Mouse (Mus musculus) kidney, adult 2 months (tissue): Measurements from ENCODE around the gene Sh2b3. TPM values are rescaled to one million over a fixed set of nuclear protein-coding genes. Genes with fewer than 3 reads are reported as not detected.
A peak's percentile ranks its signal among the peaks of the same experiment; 100 is the strongest.

Experiments used
- DNase-seq: peaks from one replicate; pipeline ENCODE4 v3.0.0; 2021
- H3K27ac ChIP-seq: fragments of 200-500 bp; 2 replicates; pipeline ENCODE4 v1.5.1; 2012; ENCODE audit warnings: low read depth, low read length, control low read depth, inconsistent platforms; ENCODE audit not compliant: insufficient read depth
- H3K27me3 ChIP-seq: fragments of 200-500 bp; replicated peaks from 2 replicates; pipeline ENCODE4 v1.6.1; 2012; ENCODE audit warnings: mild to moderate bottlenecking, moderate library complexity, low read length, inconsistent platforms; ENCODE audit not compliant: control insufficient read depth, insufficient read depth
- H3K36me3 ChIP-seq: fragments of 200-500 bp; 2 replicates; pipeline ENCODE4 v1.6.1; 2012; ENCODE audit warnings: mild to moderate bottlenecking, moderate library complexity, low read length, inconsistent platforms; ENCODE audit not compliant: control insufficient read depth, insufficient read depth
- H3K4me1 ChIP-seq: fragments of 200-500 bp; 2 replicates; pipeline ENCODE4 v1.6.1; 2011; ENCODE audit warnings: low read length; ENCODE audit not compliant: control insufficient read depth, insufficient read depth
- H3K4me3 ChIP-seq: fragments of 200-500 bp; 2 replicates; pipeline ENCODE4 v1.5.1; 2011; ENCODE audit warnings: mild to moderate bottlenecking, low read depth, low read length, control low read depth; ENCODE audit not compliant: insufficient read depth
- CTCF ChIP-seq: fragments of 200-500 bp; conservative IDR thresholded peaks from 2 replicates; pipeline ENCODE4 v1.5.1; 2011; ENCODE audit warnings: low read depth, mild to moderate bottlenecking, control low read depth, low read length, moderate library complexity, mixed read lengths; ENCODE audit not compliant: insufficient read depth, insufficient read length
- POLR2A ChIP-seq: fragments of 200-500 bp; IDR thresholded peaks from one replicate; pipeline ENCODE4 v1.6.1; 2011; ENCODE audit warnings: low read depth, low read length, control low read depth
- WGBS: fragments of 180-500 bp; shearing (Covaris S2); methylation state at CpG from one replicate; pipeline ENCODE4 v1.1.7; 2018; 5-methylcytosine and 5-hydroxymethylcytosine counted together
- polyA plus RNA-seq: library from polyadenylated mRNA; depleted of rRNA; stranded (reverse); fragments of >200 nt; gene quantifications from 2 replicates; pipeline ENCODE4 v1.2.3, GENCODE M21; 2012

The Sh2b3 gene
- polyA plus RNA-seq, 1 experiment, result 19.7 TPM

DNA sequence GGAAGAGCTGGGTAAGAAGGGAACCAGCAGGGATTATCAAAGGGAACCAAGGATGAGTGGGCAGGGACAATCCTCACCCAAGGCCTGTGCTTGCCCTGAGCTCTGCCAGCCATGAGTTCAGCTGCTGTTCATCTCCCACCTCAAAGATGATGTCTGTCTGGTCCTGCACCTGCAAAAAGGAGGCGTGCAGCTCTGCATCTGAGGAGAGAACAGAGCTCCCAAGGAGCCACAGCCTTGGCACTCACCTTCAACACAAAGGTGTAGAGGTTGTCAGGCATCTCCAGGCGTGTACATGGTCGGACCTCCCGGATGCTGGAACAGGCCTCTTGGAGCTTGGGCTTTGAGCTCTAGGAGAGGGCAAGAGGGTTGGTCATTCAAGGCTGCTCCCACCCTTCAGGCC lies 18.6 kb downstream of the Sh2b3 start:
- Histone ChIP-seq H3K27me3 (no peaks in the 10 kb centered on the region), H3K4me3 (no peak overlapping the region), H3K36me3 (peaks cover 1% of the 10 kb centered on the region; the same call in 1 of the 2 replicates), H3K27ac (no peak overlapping the region), H3K4me1 (no peaks in the 10 kb centered on the region)
- peak; percentile 1 for DNase-seq
- 88% methylated on average over 4 of the region's 4 CpGs for WGBS
- TF ChIP-seq CTCF (no peak), POLR2A (no peak)

DNA sequence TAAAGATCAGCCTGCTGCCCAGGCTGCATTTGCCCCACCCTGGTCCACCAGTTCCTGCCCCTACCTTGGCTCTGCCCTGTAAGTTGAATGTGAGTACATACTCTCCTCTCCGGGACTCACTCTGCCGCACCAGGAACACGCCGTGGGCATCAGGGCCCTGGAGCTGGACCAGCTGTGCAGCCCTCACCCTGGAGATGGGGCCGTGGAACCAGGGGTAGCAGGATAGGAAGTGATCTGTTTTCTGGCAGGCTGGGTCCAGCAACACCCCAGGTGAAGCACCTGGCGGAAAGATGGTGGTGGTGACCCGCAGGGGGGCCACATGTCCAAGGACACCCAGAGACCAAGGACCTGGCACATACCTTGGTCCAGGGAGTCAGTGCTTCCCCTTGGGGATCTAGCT lies 19.0 kb downstream of the Sh2b3 start:
- WGBS, result 85% methylated on average over 7 of the region's 7 CpGs
- peaks cover 1% of the 10 kb centered on the region; the same call in 1 of the 2 replicates for H3K36me3 ChIP-seq

GRCm38 (mm10) chr5:121817551-121817950 lies 19.9 kb downstream of the Sh2b3 start:
- WGBS, result 73% methylated on average over 9 of the region's 9 CpGs
- TF ChIP-seq CTCF (no peak), POLR2A (no peak)
- peak; percentile 3 for DNase-seq
- no peaks in the 10 kb centered on the region for H3K4me1 ChIP-seq
- H3K27me3 ChIP-seq, result no peaks in the 10 kb centered on the region
- H3K4me3 ChIP-seq, result no peak overlapping the region
- peaks cover 1% of the 10 kb centered on the region; the same call in 1 of the 2 replicates for H3K36me3 ChIP-seq
- H3K27ac ChIP-seq, result no peak overlapping the region

More for the DNA sequence above, 19.0 kb downstream of the Sh2b3 start:
- Histone ChIP-seq H3K4me3 (no peak overlapping the region), H3K4me1 (no peaks in the 10 kb centered on the region), H3K27me3 (no peaks in the 10 kb centered on the region), H3K27ac (no peak overlapping the region)
- DNase-seq, result no peak
- TF ChIP-seq POLR2A, result no peak

DNA sequence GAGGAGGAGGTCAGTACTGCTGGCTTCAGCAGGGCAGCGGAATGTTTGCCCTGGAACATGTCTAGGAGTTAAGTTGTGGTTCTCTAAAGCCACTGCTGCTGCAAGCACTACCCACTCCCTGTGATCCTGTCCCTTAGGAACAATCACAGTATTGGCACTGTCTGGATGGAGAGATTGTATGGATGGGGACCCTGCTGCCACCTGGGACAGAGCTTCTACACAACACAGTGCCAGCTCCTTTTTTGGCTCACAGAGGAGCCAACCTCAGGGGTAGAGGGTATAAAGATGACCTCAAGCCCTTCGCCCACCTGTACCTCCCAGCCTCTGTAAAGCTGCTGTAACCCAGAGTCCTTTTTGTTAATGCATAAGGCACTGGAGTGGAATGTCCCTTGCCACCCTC lies 20.8 kb downstream of the Sh2b3 start:
- no peak for DNase-seq
- Histone ChIP-seq H3K4me1 (no peaks in the 10 kb centered on the region), H3K27ac (no peak overlapping the region), H3K4me3 (no peak overlapping the region), H3K36me3 (peaks cover 1% of the 10 kb centered on the region; the same call in 1 of the 2 replicates), H3K27me3 (no peaks in the 10 kb centered on the region)
- WGBS, result 89% methylated on average over 2 of the region's 2 CpGs
- TF ChIP-seq CTCF (no peak), POLR2A (no peak)

DNA sequence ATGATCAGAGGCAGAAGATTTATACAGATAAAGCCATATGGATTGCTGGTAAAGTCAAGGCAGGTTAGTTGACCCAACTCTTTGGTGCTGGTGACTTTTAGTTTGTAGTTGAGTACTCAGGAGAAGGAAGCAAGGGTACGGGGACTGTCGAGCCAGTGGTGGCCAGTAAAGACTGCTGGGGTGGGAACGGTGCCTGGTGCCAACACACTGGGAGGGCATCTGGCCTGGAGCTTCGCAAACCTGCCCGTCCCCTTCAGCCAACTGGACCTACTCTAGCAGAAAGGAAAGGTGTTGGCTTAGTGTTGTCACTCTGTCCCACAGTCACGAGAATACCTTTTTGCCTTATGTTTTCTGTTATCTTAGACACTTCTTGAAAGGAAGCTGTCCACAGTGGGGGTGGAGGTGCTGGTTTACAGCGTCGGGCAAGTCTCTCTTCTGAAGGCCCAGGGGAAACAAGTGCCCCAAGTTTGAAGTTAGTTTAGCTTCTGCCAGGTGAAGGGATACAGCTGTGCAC lies 21.5 kb downstream of the Sh2b3 start:
- no peaks in the 10 kb centered on the region for H3K27me3 ChIP-seq
- no peak overlapping the region for H3K4me3 ChIP-seq
- no peak overlapping the region for H3K27ac ChIP-seq
- TF ChIP-seq CTCF (no peak), POLR2A (no peak)
- peaks cover 4% of the 10 kb centered on the region; the same call in 1 of the 2 replicates for H3K4me1 ChIP-seq
- DNase-seq, result no peak
- 68% methylated on average over 8 of the region's 8 CpGs for WGBS
- peaks cover 1% of the 10 kb centered on the region; the same call in 1 of the 2 replicates for H3K36me3 ChIP-seq

GRCm38 (mm10) chr5:121815067-121815466 lies 22.4 kb downstream of the Sh2b3 start:
- 28% methylated on average over 3 of the region's 3 CpGs for WGBS
- no peaks in the 10 kb centered on the region for H3K27me3 ChIP-seq
- TF ChIP-seq CTCF (peak; percentile 70), POLR2A (no peak)
- no peak overlapping the region for H3K4me3 ChIP-seq
- DNase-seq, result peak; percentile 90
- no peak overlapping the region for H3K27ac ChIP-seq
- peaks cover 1% of the 10 kb centered on the region; the same call in 1 of the 2 replicates for H3K36me3 ChIP-seq
- H3K4me1 ChIP-seq, result peaks cover 4% of the 10 kb centered on the region; the same call in 1 of the 2 replicates

DNA sequence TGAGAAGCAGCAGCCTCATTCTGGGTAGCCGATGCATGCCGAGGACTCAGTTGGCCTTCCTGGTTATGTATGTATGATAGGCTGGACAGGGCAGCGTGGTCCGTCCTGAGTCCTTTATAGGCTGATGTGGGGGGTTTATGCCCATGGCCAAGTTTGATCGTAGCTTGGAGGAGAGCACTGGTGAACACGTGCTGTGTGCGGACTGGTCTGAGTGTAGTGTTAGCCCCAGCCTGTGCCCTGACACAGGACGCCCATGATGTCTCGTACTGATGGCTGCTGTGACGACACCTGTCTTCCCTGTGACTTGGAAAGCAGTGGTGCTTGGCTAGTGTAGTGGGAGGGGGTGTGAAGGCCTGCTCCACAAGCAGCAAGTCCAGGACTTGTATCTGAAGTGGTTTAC lies 23.7 kb downstream of the Sh2b3 start:
- Histone ChIP-seq H3K27me3 (no peaks in the 10 kb centered on the region), H3K27ac (no peak overlapping the region), H3K4me3 (no peak overlapping the region), H3K36me3 (peaks cover 1% of the 10 kb centered on the region; the same call in 1 of the 2 replicates), H3K4me1 (peaks cover 7% of the 10 kb centered on the region)
- 90% methylated on average over 10 of the region's 10 CpGs for WGBS
- no peak for TF ChIP-seq CTCF
- TF ChIP-seq POLR2A, result no peak
- no peak for DNase-seq
